Mouse (Mus musculus): ENCODE results near the gene Ahcyl1. TPM values are rescaled to one million over a fixed set of nuclear protein-coding genes. Genes with fewer than 3 reads are reported as not detected.

The Ahcyl1 gene
- total RNA-seq, 2 experiments from 2014 or later: 68.2 to 100 TPM

DNA sequence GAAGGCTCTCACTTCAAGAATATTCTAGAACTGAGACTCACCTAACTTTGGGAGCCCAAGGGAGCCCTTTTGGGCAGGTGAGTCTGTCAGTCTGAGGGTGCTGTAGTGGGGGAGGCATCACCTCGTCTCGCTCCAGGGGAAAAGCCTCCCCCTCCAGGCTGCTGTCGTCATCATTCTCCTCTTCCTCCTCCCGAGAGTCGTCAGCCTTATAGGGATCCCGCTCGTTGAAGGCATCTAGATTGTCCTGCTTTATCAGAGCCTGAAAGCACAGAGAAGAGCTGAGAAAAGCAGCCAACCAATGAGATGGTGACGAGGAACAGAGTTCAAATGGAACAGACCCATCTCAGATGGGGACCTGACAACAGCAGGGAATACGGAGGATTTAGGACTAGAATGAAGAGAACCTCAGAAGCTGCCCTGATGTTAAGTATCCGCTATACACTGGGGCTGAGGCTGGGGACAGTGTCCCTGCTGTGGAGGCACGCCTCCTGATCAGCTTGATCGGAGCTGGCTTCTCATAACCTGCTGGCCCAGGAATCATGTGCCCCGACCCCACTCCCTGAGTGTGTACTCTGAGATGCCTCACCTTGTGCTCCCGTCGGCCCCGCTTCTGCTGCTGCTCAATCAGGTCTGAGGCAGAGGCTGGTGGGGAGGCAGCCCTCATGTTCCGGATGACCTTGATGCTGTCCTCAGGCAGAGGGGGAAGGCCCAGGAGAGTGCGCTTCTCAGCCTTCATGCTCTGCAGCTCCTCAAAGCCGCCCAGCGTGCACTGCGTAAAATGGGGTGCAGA lies 74.9 kb downstream of the Ahcyl1 start:
- no peak for ATAC-seq (replicated peaks; ENCODE audit: poor library complexity, severe bottlenecking)

GRCm38 (mm10) chr3:107619911-107620310 lies 76.4 kb downstream of the Ahcyl1 start:
- no peak for ATAC-seq (replicated peaks; ENCODE audit: poor library complexity, severe bottlenecking)

GRCm38 (mm10) chr3:107617800-107618199 lies 78.6 kb downstream of the Ahcyl1 start:
- no peak for ATAC-seq (replicated peaks; ENCODE audit: poor library complexity, severe bottlenecking)

Other genes with a start within 250 kb of the Ahcyl1 start
- gene Kcnc4, start 237.0 kb downstream of the Ahcyl1 start, total RNA-seq (2014; fragmentation: Nextera tagmentation): not detected in 2 replicates
- not detected in 2 replicates for gene Kcnc4, start 237.0 kb downstream of the Ahcyl1 start, total RNA-seq (2017)
- not detected in 2 replicates for gene Slc6a17, start 178.5 kb downstream of the Ahcyl1 start, total RNA-seq (2014; fragmentation: Nextera tagmentation)
- not detected in 2 replicates for gene Slc6a17, start 178.5 kb downstream of the Ahcyl1 start, total RNA-seq (2017)
- gene Ubl4b, start 141.5 kb downstream of the Ahcyl1 start, total RNA-seq (2014; fragmentation: Nextera tagmentation): not detected in 2 replicates
- gene Ubl4b, start 141.5 kb downstream of the Ahcyl1 start, total RNA-seq (2017): not detected in 2 replicates
- gene Alx3, start 101.5 kb downstream of the Ahcyl1 start, total RNA-seq (2014; fragmentation: Nextera tagmentation): not detected in 2 replicates
- not detected in 2 replicates for gene Alx3, start 101.5 kb downstream of the Ahcyl1 start, total RNA-seq (2017)
- not detected in 2 replicates for gene Gm10961, start 65.2 kb downstream of the Ahcyl1 start, total RNA-seq (2014; fragmentation: Nextera tagmentation)
- gene Gm10961, start 65.2 kb downstream of the Ahcyl1 start, total RNA-seq (2017): not detected in 2 replicates
- 18.6 and 20.1 TPM in 2 replicates for gene Strip1, start 64.9 kb downstream of the Ahcyl1 start, total RNA-seq (2014; fragmentation: Nextera tagmentation)
- gene Strip1, start 64.9 kb downstream of the Ahcyl1 start, total RNA-seq (2017): 19.5 and 21.9 TPM in 2 replicates
- gene Csf1, start 63.9 kb upstream of the Ahcyl1 start, total RNA-seq (2014; fragmentation: Nextera tagmentation): 6.4 and 7.2 TPM in 2 replicates
- gene Csf1, start 63.9 kb upstream of the Ahcyl1 start, total RNA-seq (2017): 2.1 and 2.9 TPM in 2 replicates
- gene Eps8l3, start 180.7 kb upstream of the Ahcyl1 start, total RNA-seq (2014; fragmentation: Nextera tagmentation): not detected in 2 replicates
- not detected in 2 replicates for gene Eps8l3, start 180.7 kb upstream of the Ahcyl1 start, total RNA-seq (2017)
- gene Gstm5, start 199.3 kb upstream of the Ahcyl1 start, total RNA-seq (2014; fragmentation: Nextera tagmentation): 16.0 and 24.7 TPM in 2 replicates
- 13.2 and 18.3 TPM in 2 replicates for gene Gstm5, start 199.3 kb upstream of the Ahcyl1 start, total RNA-seq (2017)
- gene Gstm7, start 235.3 kb upstream of the Ahcyl1 start, total RNA-seq (2014; fragmentation: Nextera tagmentation): 7.1 and 11.3 TPM in 2 replicates
- gene Gstm7, start 235.3 kb upstream of the Ahcyl1 start, total RNA-seq (2017): 1.8 and 7.3 TPM in 2 replicates
- not detected in 2 replicates for gene Gstm6, start 247.2 kb upstream of the Ahcyl1 start, total RNA-seq (2014; fragmentation: Nextera tagmentation)
- not detected in 2 replicates for gene Gstm6, start 247.2 kb upstream of the Ahcyl1 start, total RNA-seq (2017)